Mouse (Mus musculus): ENCODE results near the gene 1700092M07Rik. TPM values are rescaled to one million over a fixed set of nuclear protein-coding genes. Genes with fewer than 3 reads are reported as not detected.

1700092M07Rik gene
- polyA plus RNA-seq (2016; fragmentation: Nextera tagmentation; extraction: Ambion mirVana): 2.8 and 3.1 TPM in 2 replicates

GRCm38 (mm10) chr19:8740603-8741002, at the start of gene 1700092M07Rik:
TSS of gene 1700092M07Rik (plus strand) at chr19:8740718.
- peak within 1 kb of the TSS; percentile 95 for H3K27ac ChIP-seq
- H3K4me1 ChIP-seq: peaks cover 24% of the 10 kb centered on the region
- 75% methylated on average over 14 of the region's 14 CpGs for WGBS
- no peaks in the 10 kb centered on the region for H3K27me3 ChIP-seq (ENCODE audit: low read depth, poor library complexity, severe bottlenecking)
- peak within 1 kb of the TSS; percentile 87 for H3K4me3 ChIP-seq
- DNase-seq (ENCODE audit: low spot score): no peak
- H3K9me3 ChIP-seq (replicated peaks): no peaks in the 10 kb centered on the region
- peaks cover 71% of the 10 kb centered on the region for H3K36me3 ChIP-seq

DNA sequence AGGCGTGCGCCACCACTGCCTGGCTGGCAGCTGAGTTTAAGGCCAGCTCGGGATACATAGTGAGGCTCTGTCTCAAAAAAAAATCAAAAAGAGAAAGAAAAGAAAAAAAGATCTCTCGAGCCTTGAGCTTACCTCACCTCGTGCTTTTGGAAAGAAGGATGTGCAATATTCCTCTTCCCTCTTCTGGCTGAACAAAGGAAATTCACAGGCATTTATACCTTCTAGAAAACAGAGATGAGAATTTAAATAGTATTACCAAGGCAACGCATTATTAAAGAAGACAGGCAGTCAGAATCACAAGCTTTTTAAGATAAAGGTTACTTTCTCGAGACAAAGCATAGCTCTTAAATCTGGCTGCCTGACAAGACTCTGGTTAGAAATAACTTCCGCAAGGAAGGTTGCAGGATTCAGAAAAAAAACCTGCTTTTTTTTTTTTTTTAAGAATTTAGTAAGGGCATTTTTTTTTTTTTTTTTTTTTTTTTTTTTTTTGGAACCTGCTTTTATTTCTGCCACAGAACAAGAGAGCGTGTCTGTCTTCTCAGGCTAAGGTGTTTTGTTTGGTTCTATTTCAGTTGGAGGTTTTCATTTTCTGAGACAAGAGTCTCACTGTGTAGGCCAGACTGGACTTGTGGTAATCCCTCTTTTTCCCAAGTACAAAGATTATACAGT, 48.5 kb upstream of the 1700092M07Rik start:
- 80% methylated on average over 9 of the region's 9 CpGs for WGBS
- no peak overlapping the region for H3K27ac ChIP-seq
- H3K27me3 ChIP-seq (ENCODE audit: low read depth, poor library complexity, severe bottlenecking): no peaks in the 10 kb centered on the region
- H3K36me3 ChIP-seq: no peaks in the 10 kb centered on the region
- no peaks in the 10 kb centered on the region for H3K4me1 ChIP-seq
- H3K9me3 ChIP-seq (replicated peaks): no peaks in the 10 kb centered on the region
- no peak overlapping the region for H3K4me3 ChIP-seq
- DNase-seq (ENCODE audit: low spot score): no peak

- H3K27ac ChIP-seq: no peak overlapping the region
- H3K27me3 ChIP-seq (ENCODE audit: low read depth, poor library complexity, severe bottlenecking): no peaks in the 10 kb centered on the region
- H3K9me3 ChIP-seq (replicated peaks): no peaks in the 10 kb centered on the region
- no peaks in the 10 kb centered on the region for H3K4me1 ChIP-seq
- H3K36me3 ChIP-seq: no peaks in the 10 kb centered on the region
- H3K4me3 ChIP-seq: no peak overlapping the region
- DNase-seq (ENCODE audit: low spot score): no peak
- 69% methylated on average over 5 of the region's 5 CpGs for WGBS
These were observed 47.8 kb upstream of the 1700092M07Rik start for GRCm38 (mm10) chr19:8692740-8693139.

DNA sequence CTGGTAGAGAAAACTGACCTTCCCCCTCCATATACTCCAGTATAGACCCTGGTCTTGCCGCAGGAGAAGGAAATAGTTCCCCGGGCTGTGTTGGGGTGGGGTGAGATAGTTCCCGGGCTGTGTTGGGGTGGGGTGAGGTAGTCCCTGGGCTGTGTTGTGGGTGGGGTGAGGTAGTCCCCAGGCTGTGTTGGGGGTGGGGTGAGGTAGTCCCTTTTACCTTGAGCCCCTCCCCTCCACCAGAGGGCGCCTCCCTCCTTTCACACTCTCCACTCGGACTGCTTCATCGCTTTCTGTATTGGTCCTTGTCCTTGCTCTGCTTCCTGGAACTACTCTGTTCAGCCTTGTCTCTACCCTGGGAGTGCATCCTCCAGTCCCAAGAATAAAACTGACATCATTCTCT, 45.2 kb upstream of the 1700092M07Rik start:
- DNase-seq (ENCODE audit: low spot score): no peak
- Histone ChIP-seq H3K4me3 (no peak overlapping the region), H3K27ac (no peak overlapping the region), H3K4me1 (no peaks in the 10 kb centered on the region), H3K27me3 (ENCODE audit: low read depth, poor library complexity, severe bottlenecking) (no peaks in the 10 kb centered on the region), H3K9me3 (replicated peaks) (no peaks in the 10 kb centered on the region), H3K36me3 (no peaks in the 10 kb centered on the region)
- 55% methylated on average over 6 of the region's 6 CpGs for WGBS

- no peak overlapping the region for H3K27ac ChIP-seq
- 81% methylated on average over 9 of the region's 9 CpGs for WGBS
These were observed 40.9 kb upstream of the 1700092M07Rik start for GRCm38 (mm10) chr19:8699652-8700051.

GRCm38 (mm10) chr19:8702458-8702857, 38.1 kb upstream of the 1700092M07Rik start:
- peaks cover 15% of the 10 kb centered on the region for H3K36me3 ChIP-seq
- DNase-seq (ENCODE audit: low spot score): no peak
- no peaks in the 10 kb centered on the region for H3K27me3 ChIP-seq (ENCODE audit: low read depth, poor library complexity, severe bottlenecking)
- H3K4me1 ChIP-seq: no peaks in the 10 kb centered on the region
- H3K4me3 ChIP-seq: no peak overlapping the region
- WGBS: 84% methylated on average over 3 of the region's 3 CpGs
- no peak overlapping the region for H3K27ac ChIP-seq
- no peaks in the 10 kb centered on the region for H3K9me3 ChIP-seq (replicated peaks)

More at GRCm38 (mm10) chr19:8699652-8700051, 40.9 kb upstream of the 1700092M07Rik start:
- no peaks in the 10 kb centered on the region for H3K27me3 ChIP-seq (ENCODE audit: low read depth, poor library complexity, severe bottlenecking)
- DNase-seq (ENCODE audit: low spot score): no peak
- H3K9me3 ChIP-seq (replicated peaks): no peaks in the 10 kb centered on the region
- no peaks in the 10 kb centered on the region for H3K4me1 ChIP-seq
- H3K36me3 ChIP-seq: no peaks in the 10 kb centered on the region
- H3K4me3 ChIP-seq: no peak overlapping the region

- no peaks in the 10 kb centered on the region for H3K9me3 ChIP-seq (replicated peaks)
- DNase-seq (ENCODE audit: low spot score): no peak
- 60% methylated on average over 4 of the region's 4 CpGs for WGBS
- H3K4me3 ChIP-seq: no peak overlapping the region
- peaks cover 26% of the 10 kb centered on the region for H3K36me3 ChIP-seq
- no peak overlapping the region for H3K27ac ChIP-seq
- H3K27me3 ChIP-seq (ENCODE audit: low read depth, poor library complexity, severe bottlenecking): no peaks in the 10 kb centered on the region
- H3K4me1 ChIP-seq: no peaks in the 10 kb centered on the region
These were observed 36.9 kb upstream of the 1700092M07Rik start for GRCm38 (mm10) chr19:8703571-8703970.

GRCm38 (mm10) chr19:8705026-8705708, 35.4 kb upstream of the 1700092M07Rik start:
- no peaks in the 10 kb centered on the region for H3K27me3 ChIP-seq (ENCODE audit: low read depth, poor library complexity, severe bottlenecking)
- H3K4me3 ChIP-seq: no peak overlapping the region
- no peaks in the 10 kb centered on the region for H3K9me3 ChIP-seq (replicated peaks)
- no peaks in the 10 kb centered on the region for H3K4me1 ChIP-seq
- H3K27ac ChIP-seq: 0 out of 2 replicates have a peak overlapping the region, but pooled peaks have one; percentile 25
- DNase-seq (ENCODE audit: low spot score): no peak
- peaks cover 42% of the 10 kb centered on the region for H3K36me3 ChIP-seq
- WGBS: 83% methylated on average over 6 of the region's 6 CpGs

- no peak overlapping the region for H3K27ac ChIP-seq
- no peaks in the 10 kb centered on the region for H3K27me3 ChIP-seq (ENCODE audit: low read depth, poor library complexity, severe bottlenecking)
- H3K9me3 ChIP-seq (replicated peaks): no peaks in the 10 kb centered on the region
- no peak for DNase-seq (ENCODE audit: low spot score)
- H3K4me1 ChIP-seq: no peaks in the 10 kb centered on the region
- 84% methylated on average over 7 of the region's 7 CpGs for WGBS
- no peak overlapping the region for H3K4me3 ChIP-seq
- peaks cover 52% of the 10 kb centered on the region for H3K36me3 ChIP-seq
These were observed 34.3 kb upstream of the 1700092M07Rik start for GRCm38 (mm10) chr19:8706132-8706667.

GRCm38 (mm10) chr19:8706930-8707329, 33.6 kb upstream of the 1700092M07Rik start:
- H3K36me3 ChIP-seq: peaks cover 60% of the 10 kb centered on the region
- H3K27me3 ChIP-seq (ENCODE audit: low read depth, poor library complexity, severe bottlenecking): no peaks in the 10 kb centered on the region
- DNase-seq (ENCODE audit: low spot score): no peak
- no peaks in the 10 kb centered on the region for H3K9me3 ChIP-seq (replicated peaks)
- no peak overlapping the region for H3K4me3 ChIP-seq
- H3K27ac ChIP-seq: no peak overlapping the region
- peaks cover 7% of the 10 kb centered on the region for H3K4me1 ChIP-seq
- 96% methylated on average over 7 of the region's 7 CpGs for WGBS

- DNase-seq (ENCODE audit: low spot score): no peak
- H3K27ac ChIP-seq: no peak overlapping the region
- peaks cover 65% of the 10 kb centered on the region for H3K36me3 ChIP-seq
- H3K4me1 ChIP-seq: peaks cover 17% of the 10 kb centered on the region
- no peak overlapping the region for H3K4me3 ChIP-seq
- H3K9me3 ChIP-seq (replicated peaks): no peaks in the 10 kb centered on the region
- whole genome bisulfite sequencing: 94% methylated on average over 8 of the region's 8 CpGs
- H3K27me3 ChIP-seq (ENCODE audit: low read depth, poor library complexity, severe bottlenecking): no peaks in the 10 kb centered on the region
These were observed 31.6 kb upstream of the 1700092M07Rik start for GRCm38 (mm10) chr19:8708954-8709353.

GRCm38 (mm10) chr19:8710057-8710456, 30.5 kb upstream of the 1700092M07Rik start:
- no peaks in the 10 kb centered on the region for H3K27me3 ChIP-seq (ENCODE audit: low read depth, poor library complexity, severe bottlenecking)
- H3K27ac ChIP-seq: no peak overlapping the region
- no peaks in the 10 kb centered on the region for H3K9me3 ChIP-seq (replicated peaks)
- peaks cover 65% of the 10 kb centered on the region for H3K36me3 ChIP-seq
- no peak overlapping the region for H3K4me3 ChIP-seq
- WGBS: 96% methylated on average over 2 of the region's 2 CpGs
- DNase-seq (ENCODE audit: low spot score): no peak
- peaks cover 21% of the 10 kb centered on the region for H3K4me1 ChIP-seq

DNA sequence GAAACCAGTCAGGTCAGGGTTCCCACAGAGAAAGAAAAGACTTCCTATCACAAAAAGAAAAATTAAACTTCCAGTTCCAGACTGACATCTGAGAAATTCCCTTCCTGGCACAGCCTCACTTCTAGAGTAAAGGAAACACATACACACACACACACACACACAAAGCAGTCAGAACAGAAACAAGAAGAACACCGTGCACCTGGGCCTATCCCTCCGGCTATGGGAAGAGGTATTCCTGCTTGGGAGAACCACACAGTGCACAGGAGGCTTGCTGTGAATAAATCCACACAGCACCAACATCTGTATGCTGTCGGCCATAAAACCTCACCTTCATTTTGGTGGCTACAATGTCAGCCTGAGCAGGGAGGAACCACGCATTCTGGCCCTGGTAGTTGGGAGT, 29.0 kb upstream of the 1700092M07Rik start:
- H3K4me3 ChIP-seq: peak overlapping the region; percentile 82
- no peak for DNase-seq (ENCODE audit: low spot score)
- H3K9me3 ChIP-seq (replicated peaks): no peaks in the 10 kb centered on the region
- 89% methylated on average over 4 of the region's 4 CpGs for WGBS
- H3K36me3 ChIP-seq: peaks cover 58% of the 10 kb centered on the region
- peak overlapping the region; percentile 93; the same call in 1 of the 2 replicates for H3K27ac ChIP-seq
- peaks cover 21% of the 10 kb centered on the region for H3K4me1 ChIP-seq
- H3K27me3 ChIP-seq (ENCODE audit: low read depth, poor library complexity, severe bottlenecking): no peaks in the 10 kb centered on the region
